Mouse (Mus musculus): ENCODE data around the gene Dennd1a.

Dennd1a gene

DNA sequence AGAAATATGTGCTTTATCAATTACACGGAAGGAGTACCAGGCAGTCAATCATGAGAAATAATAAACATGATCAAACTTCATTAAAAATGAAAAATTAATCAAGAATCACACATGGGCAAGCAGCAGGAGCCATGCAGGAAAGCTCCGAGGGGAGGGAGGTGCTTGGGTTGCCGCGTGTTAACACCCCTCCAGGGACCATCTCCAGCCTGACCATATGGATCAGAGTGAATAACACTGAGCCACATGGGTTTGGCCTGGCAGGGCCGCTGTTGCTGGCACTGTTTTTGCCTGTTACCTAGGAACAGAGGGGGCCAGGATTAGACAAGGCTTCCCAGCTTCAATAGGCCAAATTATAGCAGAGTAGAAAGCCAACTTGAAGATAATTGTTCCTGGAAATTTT lies 150.1 kb downstream of the Dennd1a start:
- CTCF ChIA-PET = no interaction called here
- POLR2A ChIA-PET = no interaction called here

DNA sequence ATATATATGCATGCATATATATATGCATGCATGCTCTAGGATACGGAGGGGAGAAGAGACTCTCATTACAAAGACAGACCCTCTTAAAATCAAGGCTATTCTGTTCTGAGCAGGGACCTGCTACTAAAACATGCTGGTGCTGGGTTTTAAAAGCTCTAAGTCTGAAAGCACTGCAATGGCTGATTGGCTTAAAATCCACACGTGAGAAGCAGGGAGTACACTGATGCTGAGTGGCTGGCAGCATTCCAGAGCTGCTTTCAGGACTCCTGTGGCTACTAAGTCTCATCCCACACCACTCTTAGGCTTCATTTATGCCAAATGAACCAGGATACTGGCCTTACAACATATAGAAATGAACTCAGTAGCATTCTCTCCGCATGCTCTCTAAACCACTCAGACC lies 151.8 kb downstream of the Dennd1a start:
- POLR2A ChIA-PET = interaction anchor here in 1 of 4 experiments (0.7 kb wide), 1 partner anchor 21 kb away, joined by 3 read pairs; no protein-coding TSS in a partner anchor
- CTCF ChIA-PET = interaction anchor here in 1 of 4 experiments (0.7 kb wide), 1 partner anchor 294 kb away, joined by 4 read pairs; no protein-coding TSS in a partner anchor

DNA sequence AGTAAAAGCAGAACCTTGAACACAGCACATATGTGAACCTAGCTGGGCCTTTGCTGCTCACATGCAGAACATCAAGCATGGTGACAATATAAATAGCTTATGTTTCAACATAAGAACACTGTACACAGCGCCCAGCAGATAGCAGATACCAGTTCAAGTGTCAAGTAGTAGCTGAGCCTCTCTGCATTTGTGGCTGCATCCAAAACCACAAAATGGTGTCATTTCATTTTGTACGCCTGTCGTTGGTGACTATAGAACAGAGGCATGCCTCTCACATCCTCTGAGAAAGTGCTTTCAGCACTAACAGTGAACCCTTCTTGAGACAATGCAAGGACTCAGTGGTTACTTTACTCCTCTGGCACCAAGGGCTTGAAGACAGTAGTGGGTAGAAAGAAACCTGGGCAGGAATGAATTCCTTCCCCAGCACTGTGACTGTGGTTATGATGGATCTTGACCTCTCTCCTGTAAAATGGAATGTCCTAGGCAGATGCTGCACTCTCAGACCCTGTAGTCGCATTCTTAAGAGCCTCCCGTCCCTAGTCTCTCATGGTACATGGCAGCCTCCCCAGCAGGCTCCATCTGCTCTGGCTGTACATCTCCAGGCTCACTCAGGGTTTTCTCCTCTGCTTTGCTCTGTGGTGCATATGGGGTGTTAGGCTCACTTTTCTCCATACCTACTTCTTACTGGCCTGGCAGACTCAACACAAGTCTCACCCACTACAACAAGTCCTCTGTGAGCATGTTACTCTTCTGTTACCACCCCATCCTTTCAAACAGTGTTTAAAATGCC lies 154.0 kb downstream of the Dennd1a start:
- CTCF ChIA-PET = interaction anchor here in 1 of 4 experiments (1.0 kb wide), 1 partner anchor 91 kb away, joined by 6 read pairs; no protein-coding TSS in a partner anchor
- POLR2A ChIA-PET = no interaction called here

DNA sequence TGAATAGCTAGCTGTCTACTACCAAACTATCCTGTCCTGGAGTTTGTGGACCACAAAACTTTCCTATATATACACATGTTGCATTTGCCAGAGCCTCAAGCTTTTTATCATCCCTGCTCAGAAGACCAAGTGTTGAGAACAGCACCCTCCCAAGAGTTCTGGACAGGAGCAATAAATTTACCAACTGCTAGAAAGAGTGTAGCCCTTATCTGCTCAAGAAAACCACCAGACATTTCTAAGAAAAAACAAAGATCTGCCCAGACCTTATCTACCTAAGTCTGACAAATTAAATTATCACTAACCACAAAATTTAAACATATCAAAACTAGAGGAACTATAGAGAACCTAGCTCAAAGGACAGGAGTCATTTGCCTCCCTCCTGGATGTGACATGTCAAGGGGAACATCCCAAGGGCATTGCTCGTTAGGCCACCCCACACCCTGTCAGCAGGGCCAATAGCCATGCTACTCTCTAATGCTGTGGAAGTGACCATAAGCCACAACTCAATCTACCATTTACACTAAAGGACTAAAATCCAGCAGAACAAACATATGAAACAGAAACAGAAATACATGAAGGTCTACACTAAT lies 154.9 kb downstream of the Dennd1a start:
- POLR2A ChIA-PET = interaction anchor here in 1 of 4 experiments (0.9 kb wide), 1 partner anchor 292 kb away, joined by 3 read pairs; no protein-coding TSS in a partner anchor
- CTCF ChIA-PET = interaction anchor here in 1 of 4 experiments (1.0 kb wide), 1 partner anchor 92 kb away, joined by 6 read pairs; no protein-coding TSS in a partner anchor

DNA sequence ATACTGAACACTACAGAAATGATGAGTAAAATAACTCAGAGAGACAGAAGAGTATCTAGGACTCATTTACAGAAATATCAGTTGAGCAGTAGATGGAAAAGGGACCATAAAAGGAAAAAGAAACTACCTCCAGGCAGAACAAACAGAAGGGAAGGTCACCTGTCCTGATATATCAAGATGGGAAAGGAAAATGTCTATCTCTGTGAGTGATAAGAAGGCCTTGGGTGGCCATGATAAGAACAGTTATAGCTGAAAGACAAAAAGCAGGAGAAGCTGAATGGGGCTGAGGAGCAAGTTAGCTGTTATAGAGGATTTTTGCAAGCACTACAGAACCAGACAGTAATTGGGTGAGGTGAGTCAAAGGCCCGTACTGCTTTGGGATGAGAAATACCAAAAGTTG lies 155.7 kb downstream of the Dennd1a start:
- CTCF ChIA-PET = no interaction called here
- POLR2A ChIA-PET = interaction anchor here in 1 of 4 experiments (0.9 kb wide), 1 partner anchor 293 kb away, joined by 3 read pairs; no protein-coding TSS in a partner anchor

DNA sequence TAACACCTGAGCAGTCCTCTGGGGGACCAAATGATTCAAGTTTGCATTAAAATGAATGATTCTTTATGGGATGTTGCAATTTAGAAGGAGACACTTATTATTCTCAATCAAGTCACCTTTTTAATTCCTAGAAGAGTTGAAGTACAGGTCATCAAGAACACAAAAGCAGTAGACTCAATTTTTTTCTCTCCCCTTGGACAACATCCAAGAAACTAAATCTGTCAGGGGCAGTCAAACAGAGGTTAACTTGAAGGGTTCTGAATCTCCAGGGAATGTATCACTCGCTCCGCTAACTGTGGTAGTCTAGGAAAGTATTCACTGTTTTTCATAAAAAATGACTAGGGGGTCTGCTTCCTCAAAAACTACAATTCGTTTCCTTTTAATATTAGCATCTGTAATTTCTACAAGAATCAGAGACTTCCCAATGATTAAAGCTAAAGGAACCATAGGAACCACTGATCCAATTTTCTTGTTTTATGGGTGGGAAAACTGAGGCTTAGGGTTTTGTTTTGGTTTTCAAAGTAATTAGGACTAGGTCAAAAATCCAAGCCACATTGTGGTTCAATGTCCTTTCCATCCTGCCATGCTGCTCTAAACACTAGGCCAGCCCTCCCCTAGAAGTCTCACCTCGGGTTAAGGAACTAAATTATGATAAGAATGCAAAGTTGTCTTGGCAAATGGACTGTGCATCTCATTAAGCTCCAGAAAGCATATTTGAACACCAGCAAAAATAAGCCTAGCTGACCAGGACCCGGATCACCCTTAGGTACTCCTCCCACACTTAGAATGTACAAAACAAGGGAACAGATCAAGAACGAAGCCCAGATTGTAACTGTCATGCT lies 157.0 kb downstream of the Dennd1a start:
- ChIA-PET POLR2A (no interaction called here), CTCF (no interaction called here)

DNA sequence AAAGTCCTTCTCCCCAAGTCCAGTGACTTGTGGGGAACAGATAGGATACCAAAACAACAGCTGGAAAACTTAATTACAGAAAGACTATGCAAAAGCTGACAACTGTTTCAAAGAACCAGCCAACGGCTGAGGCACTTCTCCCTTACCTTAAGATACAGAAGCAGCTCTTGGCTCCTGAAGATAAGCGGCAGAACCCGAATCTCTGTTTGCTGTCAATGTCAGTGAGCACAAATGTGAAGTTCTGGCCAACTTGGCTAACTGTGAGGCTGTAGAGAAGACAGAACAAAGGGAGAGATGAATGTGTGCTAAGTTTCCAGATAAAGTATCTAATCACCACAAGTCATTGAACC lies 160.8 kb downstream of the Dennd1a start:
- ChIA-PET CTCF (no interaction called here), POLR2A (interaction anchor here in 1 of 4 experiments (0.8 kb wide), 1 partner anchor 12 kb away, joined by 3 read pairs; no protein-coding TSS in a partner anchor)

DNA sequence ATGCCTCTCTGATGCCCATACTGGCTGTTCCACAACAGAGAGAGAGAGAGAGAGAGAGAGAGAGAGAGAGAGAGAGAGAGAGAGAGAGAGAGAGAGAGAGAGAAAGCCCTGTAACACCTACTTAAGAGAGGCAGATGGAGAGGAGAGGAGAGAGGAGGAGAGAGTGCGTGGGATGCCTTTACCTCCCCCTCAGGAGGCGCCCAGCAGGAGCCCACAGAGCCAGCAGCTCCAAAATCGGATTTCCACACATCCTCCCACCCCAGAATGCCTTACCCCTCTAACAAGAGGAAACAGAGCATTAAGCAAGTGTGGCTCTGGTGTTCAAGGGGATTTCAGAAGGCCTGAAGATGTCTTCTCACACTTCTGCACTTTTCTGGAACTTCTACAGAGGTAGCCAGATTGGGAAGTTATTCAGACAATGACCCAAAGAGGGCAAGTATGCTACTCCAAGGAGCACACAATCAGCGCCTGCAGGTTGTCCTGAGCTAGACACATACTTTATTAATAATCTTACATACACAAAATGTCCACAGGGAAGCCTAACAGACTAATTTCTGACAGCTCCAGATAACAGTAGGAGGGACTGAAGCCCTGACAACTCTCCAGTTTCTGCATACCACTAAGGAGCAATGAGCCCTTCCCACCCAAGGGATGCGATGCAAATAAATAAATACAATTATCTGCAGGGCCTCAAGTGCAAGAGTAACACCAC lies 161.4 kb downstream of the Dennd1a start:
- POLR2A ChIA-PET = interaction anchor here in 1 of 4 experiments (0.8 kb wide), 1 partner anchor 11 kb away, joined by 3 read pairs; no protein-coding TSS in a partner anchor
- CTCF ChIA-PET = no interaction called here

DNA sequence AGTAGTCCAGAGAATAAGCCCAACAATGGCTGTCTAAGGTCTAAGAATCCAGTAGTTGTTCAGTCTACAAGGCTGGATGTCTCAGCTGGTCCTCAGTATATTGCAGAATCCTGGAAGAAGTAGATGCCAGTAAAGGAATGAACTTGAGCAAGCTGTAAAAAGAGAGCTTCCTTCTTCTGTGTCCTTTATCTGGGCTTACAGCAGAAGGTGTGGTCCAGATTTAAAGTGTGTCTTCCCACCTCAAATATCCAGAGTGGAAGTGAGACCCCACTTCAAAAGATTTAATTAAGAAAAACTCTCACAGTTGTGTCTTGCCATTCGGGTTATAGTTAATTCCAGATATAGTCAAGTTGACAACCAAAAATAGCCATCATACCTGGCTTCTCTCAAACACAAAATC lies 162.5 kb downstream of the Dennd1a start:
- CTCF ChIA-PET = no interaction called here
- POLR2A ChIA-PET = interaction anchor here in 1 of 4 experiments (0.6 kb wide), 1 partner anchor 161 kb away, joined by 3 read pairs; no protein-coding TSS in a partner anchor

DNA sequence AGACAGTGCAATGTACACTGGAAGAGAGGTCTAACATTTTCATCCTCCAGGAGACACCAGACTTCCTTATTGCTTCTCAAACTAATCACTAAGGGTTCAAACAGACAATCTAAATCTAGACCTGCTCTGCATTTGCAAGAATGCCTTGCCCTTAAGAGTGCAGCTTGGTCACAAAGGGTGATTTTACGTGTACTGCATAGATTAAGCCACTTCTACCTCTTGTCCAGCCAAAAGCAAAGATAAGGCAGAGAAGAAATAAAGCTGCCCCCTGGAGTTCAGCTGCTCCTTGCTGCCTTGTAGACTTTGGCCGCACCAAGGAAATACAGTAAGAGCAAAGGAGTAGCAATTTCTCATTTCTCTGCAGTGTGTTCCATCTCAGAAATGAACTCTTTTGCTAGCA lies 172.2 kb downstream of the Dennd1a start:
- ChIA-PET POLR2A (interaction anchor here in 2 of 4 experiments (0.6 to 1.7 kb wide), 3 partner anchors 11 to 112 kb away, joined by 3 read pairs; no protein-coding TSS in a partner anchor), CTCF (no interaction called here)

DNA sequence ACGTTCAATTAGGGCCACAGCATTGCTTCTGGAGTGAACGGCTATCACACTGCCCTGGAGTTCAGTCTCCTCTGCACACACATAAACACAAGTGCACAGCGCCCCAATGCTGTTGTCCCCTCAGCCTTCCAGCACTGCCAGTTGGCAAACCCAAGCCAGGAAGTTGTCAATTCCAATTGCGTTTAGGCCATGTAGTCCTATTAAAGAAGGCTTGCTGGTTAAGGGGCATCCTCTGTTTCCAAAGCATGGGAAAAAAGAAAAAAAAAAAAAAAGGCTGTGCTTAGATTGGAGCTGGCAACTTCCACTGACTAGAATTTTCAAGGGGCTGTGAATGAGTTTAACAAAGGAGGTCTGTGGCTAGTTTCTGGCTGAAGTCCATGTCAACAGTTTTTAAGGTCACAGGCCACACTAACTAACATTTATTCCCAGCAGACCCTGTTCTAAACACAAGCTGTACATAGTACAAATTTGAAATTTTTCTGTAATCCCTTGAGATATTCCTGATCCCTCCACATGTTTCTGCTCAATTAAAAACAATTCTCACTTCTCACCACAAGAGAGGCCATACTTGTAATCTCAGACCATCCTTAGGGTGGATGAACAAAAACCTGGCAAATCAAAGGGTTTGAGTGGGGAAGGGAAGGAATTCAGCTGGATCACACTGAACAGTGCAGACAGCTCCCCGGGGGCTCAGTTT lies 175.4 kb downstream of the Dennd1a start:
- CTCF ChIA-PET = interaction anchor here in 1 of 4 experiments (0.6 kb wide), 1 partner anchor 22 kb away, joined by 3 read pairs; no protein-coding TSS in a partner anchor
- POLR2A ChIA-PET = interaction anchor here in 1 of 4 experiments (0.6 to 0.7 kb wide), 2 partner anchors 39 to 135 kb away, joined by 3 read pairs; no protein-coding TSS in a partner anchor

DNA sequence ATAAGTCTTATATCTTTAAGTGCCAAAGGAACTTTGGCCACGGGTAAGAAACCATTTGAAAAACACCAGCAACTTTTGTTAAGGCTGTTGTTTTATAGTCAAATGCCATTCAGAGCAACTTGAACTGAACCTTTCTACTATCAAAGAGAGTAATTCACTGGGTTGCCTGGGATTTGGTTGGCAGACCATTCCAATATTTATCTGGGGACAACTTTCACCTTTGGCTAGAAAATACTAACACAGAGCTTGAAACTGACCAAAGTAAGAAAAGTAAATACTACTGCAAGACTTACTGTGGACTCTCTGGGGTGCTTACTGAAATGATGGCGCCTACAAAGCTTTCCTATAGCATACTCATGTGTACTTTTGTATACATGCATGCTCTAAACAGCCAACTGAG lies 178.6 kb downstream of the Dennd1a start:
- ChIA-PET CTCF (no interaction called here), POLR2A (no interaction called here)

DNA sequence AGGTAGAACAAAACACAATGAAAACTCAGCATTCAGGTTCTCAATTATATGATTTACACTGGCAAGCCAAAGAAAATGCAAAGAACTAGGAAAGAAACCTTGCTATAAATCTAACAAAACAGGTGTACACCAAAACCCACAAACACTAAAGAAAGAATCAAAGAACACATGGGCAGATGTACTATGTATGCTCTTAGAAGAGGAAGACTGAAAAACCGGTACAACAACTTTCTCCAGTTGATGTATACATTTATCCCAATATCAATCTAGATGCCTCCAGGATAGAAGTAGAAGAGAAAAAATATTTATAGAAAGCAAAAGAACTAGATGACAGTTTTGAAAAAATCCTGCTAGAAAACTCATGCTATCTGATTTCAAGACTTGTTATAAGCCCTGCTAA lies 184.5 kb downstream of the Dennd1a start:
- CTCF ChIA-PET = no interaction called here
- POLR2A ChIA-PET = no interaction called here

DNA sequence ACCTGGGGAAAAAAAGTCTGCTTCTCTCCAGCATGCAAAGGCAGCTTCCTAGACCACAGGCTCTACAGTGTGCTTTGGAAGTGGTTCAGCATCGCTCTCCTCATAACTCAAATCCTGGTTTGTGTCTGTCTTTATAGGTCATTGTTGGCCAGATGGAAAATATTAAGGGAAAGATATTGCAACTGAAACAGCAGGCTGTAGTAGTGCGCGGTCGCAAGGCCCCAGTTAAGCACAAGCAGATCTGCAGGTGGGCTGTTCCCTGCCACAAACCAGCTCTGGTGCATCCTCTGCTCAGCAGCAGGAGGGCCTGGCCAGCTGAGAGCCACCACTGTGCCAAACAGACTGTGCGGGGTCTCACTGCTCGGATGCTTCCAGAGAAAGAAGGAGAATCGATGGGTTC lies 186.9 kb downstream of the Dennd1a start:
- CTCF ChIA-PET = no interaction called here
- POLR2A ChIA-PET = no interaction called here

DNA sequence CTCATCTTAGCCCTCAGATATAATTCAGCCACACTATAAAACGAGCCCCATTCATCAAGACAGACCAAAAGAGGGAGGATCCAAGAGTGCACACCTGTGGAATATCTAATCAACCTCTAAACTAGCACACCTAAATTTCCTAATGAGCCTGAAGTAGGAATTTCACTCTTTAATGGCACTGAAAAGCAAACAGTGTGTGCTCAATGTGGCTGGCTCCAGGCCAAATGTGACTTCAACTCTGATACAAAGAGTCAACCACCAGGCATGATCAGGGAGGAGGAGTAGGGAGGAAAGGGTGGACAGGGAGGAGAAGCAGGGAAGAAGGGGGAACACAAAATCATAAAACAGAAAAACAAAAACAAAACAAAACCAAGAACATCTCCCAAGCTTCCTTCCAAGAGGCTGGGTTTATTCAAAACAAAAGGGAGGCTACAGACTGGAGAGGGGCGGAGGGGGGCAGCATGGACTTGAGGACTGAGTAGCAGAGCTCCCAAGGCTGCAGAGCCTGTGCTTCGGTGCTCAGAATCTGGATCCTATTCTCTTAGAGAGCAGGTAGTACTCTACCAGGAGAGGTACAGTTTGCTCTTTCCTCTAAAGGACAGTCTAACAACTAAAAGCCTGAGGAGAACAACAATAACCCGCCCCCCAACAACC lies 187.9 kb downstream of the Dennd1a start:
- CTCF ChIA-PET = no interaction called here
- POLR2A ChIA-PET = no interaction called here

DNA sequence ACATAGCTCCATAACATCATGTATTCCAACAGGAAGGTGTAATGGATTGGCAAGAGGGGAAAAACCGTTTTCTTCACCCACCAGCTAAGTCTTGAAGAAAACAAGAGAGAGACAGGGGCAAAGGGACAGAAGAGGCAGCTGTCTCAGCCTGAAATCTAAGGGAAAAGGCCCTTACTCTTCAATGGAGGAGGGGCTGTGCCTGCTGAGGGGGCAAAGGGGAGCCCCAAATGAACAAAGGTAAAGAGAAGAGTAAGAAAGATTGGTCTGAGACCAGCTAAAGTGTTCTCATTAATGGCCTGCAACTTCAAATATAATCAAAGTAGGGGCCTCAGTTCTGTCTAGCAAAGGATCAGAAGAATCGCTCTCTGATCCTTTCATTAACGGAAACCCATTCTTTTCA lies 189.7 kb downstream of the Dennd1a start:
- CTCF ChIA-PET = interaction anchor here in 1 of 4 experiments (0.8 kb wide), 1 partner anchor 281 kb away, joined by 4 read pairs; no protein-coding TSS in a partner anchor
- POLR2A ChIA-PET = no interaction called here

DNA sequence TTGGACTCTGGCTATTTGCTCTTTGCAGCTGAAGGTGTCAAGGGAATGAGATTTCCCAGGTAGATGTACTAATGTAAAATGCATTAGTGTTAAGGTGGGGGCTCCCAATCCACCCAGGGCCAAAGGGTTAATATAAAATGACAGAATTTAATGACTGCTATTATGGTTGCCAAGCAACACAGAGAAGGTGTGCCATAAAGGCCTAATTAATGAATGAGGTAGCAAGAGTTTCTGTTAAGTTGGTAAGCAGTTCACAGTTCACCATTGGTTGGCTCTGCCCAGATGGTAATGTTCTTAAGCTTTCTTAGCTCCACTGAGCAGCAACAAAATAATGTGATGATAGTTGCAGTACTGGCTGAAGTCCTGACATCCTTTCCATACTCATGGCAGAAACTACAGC lies 190.9 kb downstream of the Dennd1a start:
- POLR2A ChIA-PET = interaction anchor here in 1 of 4 experiments (0.6 kb wide), 1 partner anchor 1039 kb away, joined by 4 read pairs; no protein-coding TSS in a partner anchor
- CTCF ChIA-PET = interaction anchor here in 1 of 4 experiments (0.6 kb wide), 2 partner anchors 58 to 1494 kb away, joined by 3 to 7 read pairs; no protein-coding TSS in a partner anchor
